Mouse (Mus musculus): Measurements from ENCODE around the gene 1700019N19Rik. TPM values are rescaled to one million over a fixed set of nuclear protein-coding genes. Genes with fewer than 3 reads are reported as not detected.

Gene 1700019N19Rik
- polyA plus RNA-seq, 1 experiment from 2014 or later = not detected

DNA sequence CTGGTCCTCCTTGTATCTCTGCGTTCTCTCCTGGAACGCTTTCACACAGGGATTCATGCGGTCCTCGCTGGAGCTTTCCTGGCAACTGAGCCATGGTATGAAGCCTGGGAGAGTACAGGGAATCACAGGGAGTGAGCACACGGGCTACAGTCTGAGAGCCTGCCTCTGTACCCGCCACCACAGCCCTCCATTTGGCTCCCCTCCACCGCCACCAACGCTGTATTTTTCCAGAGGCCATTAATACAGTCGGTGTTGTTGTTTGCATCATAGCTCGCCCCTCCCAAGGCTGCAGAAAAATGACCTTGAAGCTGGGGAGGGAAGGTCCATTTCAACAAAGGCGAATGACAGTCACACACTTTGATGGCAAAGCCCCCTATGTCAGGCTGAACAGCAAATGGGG is 5.1 kb downstream of the 1700019N19Rik start:
- no peaks in the 10 kb centered on the region for H3K36me3 ChIP-seq (replicated peaks)
- H3K4me3 ChIP-seq = no peak overlapping the region
- H3K9me3 ChIP-seq = no peaks in the 10 kb centered on the region
- DNase-seq (ENCODE audit: extremely low spot score, low spot score) = no peak
- no peaks in the 10 kb centered on the region; the same call in 1 of the 2 replicates for H3K27me3 ChIP-seq (ENCODE audit: poor library complexity, severe bottlenecking)
- WGBS = 85% methylated on average over 11 of the region's 11 CpGs
- H3K4me1 ChIP-seq = peaks cover 2% of the 10 kb centered on the region
- no peak overlapping the region for H3K27ac ChIP-seq

DNA sequence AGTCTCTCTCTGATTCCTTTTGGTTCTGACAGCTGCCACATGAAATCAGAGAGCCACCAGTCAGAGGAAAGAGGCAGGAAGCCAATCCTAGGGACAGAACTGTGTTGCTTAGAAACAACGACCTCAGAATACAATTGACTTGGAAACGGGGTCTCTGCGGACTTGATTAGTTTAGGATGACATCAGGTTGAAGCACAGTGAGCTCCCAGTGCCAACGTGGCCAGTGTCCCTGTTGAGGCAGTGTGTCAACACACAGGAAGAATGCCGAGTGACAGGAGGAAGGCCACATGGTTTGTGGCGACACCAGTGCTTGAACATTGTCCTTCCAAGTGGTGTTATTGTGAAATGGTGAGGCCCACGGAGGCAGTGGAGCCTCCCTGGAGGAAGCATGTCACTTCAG is 10.3 kb downstream of the 1700019N19Rik start:
- DNase-seq (ENCODE audit: extremely low spot score, low spot score) = no peak
- H3K27ac ChIP-seq = no peak overlapping the region
- WGBS = 57% methylated on average over 7 of the region's 7 CpGs

DNA sequence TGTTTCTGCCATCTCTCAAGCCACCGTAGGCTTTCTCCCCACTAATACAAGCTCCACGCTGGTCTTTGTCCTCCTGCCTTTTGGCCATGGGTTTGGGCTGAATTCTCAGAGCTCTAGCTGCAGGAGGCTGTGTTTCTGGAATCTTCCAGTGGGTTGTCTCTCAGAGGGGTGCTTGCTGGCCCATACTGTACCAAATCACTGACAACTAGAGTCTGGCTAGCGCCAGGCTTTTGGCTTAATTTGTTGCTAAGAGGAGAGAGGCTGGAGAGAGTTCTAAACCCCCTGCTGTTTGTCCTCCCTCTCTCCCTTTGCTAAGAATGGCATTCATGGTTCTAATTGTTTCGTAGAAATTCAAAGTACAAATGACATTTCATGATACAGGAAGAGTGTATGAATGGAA is 12.7 kb downstream of the 1700019N19Rik start:
- Histone ChIP-seq H3K27me3 (ENCODE audit: poor library complexity, severe bottlenecking) (no peaks in the 10 kb centered on the region), H3K27ac (0 out of 2 replicates have a peak overlapping the region, but pooled peaks have one; percentile 48), H3K4me3 (no peak overlapping the region), H3K9me3 (no peaks in the 10 kb centered on the region), H3K4me1 (peaks cover 27% of the 10 kb centered on the region), H3K36me3 (replicated peaks) (no peaks in the 10 kb centered on the region)
- 43% methylated on average over 4 of the region's 4 CpGs for WGBS
- DNase-seq (ENCODE audit: extremely low spot score, low spot score) = no peak

More for the DNA sequence above, 10.3 kb downstream of the 1700019N19Rik start:
- Histone ChIP-seq H3K4me1 (peaks cover 27% of the 10 kb centered on the region), H3K27me3 (ENCODE audit: poor library complexity, severe bottlenecking) (no peaks in the 10 kb centered on the region; the same call in 1 of the 2 replicates), H3K4me3 (no peak overlapping the region), H3K36me3 (replicated peaks) (no peaks in the 10 kb centered on the region), H3K9me3 (no peaks in the 10 kb centered on the region)

DNA sequence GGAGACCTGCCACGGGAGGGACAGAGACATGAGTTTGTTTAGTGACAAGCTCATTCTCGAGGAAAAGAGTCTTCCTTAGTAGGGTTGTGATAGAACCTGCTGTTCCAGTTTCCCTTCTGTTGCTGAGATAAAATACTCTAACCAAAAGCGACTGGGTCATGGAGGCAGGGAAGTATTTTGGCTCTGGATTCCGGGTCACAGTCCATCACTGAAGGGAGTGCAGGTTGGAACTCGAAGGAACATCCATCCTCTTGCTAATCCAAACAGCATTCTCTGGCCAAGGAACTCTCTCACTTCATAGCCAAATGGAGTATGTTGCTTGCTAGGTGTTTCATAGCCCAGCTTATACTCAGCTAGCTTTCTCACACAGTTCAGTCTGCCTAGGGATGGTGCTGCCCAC is 17.8 kb downstream of the 1700019N19Rik start:
- no peaks in the 10 kb centered on the region for H3K36me3 ChIP-seq (replicated peaks)
- no peak overlapping the region for H3K27ac ChIP-seq
- 80% methylated on average over 5 of the region's 5 CpGs for WGBS

GRCm38 (mm10) chr19:58767329-58767728 is 26.9 kb downstream of the 1700019N19Rik start:
- H3K27me3 ChIP-seq (ENCODE audit: poor library complexity, severe bottlenecking) = peaks cover 57% of the 10 kb centered on the region
- no peaks in the 10 kb centered on the region for H3K9me3 ChIP-seq
- WGBS = 23% methylated on average over 6 of the region's 6 CpGs
- H3K4me1 ChIP-seq = peaks cover 36% of the 10 kb centered on the region
- H3K4me3 ChIP-seq = no peak overlapping the region
- 0 out of 2 replicates have a peak overlapping the region, but pooled peaks have one; percentile 51 for H3K27ac ChIP-seq
- peak; percentile 44 for DNase-seq (ENCODE audit: extremely low spot score, low spot score)
- no peaks in the 10 kb centered on the region for H3K36me3 ChIP-seq (replicated peaks)

More for the DNA sequence above, 17.8 kb downstream of the 1700019N19Rik start:
- no peaks in the 10 kb centered on the region for H3K9me3 ChIP-seq
- no peaks in the 10 kb centered on the region for H3K27me3 ChIP-seq (ENCODE audit: poor library complexity, severe bottlenecking)
- H3K4me1 ChIP-seq = peaks cover 4% of the 10 kb centered on the region
- no peak for DNase-seq (ENCODE audit: extremely low spot score, low spot score)
- H3K4me3 ChIP-seq = no peak overlapping the region

DNA sequence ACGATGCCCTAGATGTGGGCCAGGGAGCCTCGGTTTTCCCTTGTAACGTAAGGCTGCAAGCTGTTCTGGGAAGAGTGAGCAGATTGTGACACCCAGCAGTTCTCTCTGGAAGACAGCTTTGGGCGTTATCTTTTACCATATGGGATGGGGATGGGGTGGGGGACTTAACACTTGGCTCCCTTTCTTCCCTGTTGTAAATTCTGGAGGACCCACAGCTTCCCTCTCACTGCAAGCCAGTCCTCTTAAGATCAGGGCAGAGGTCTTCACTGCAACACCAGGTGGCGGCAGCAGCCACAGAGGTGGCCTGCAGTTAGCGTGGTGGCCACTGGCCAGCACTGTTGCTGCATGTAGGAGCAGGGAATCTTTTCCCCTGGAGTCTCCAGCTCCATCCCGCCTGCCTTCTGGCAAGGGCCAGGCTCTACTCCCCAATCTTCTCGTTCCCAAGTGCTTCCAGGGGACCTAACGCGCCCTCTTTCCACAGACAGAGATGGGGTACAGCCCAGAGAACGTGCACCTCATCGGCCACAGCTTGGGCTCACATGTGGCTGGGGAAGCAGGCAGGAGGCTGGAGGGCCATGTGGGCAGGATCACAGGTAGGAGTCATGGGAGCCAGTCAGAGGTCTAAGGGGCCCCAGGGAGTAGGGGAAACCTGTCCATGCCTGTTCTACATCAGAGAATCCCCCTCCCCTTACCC is 31.3 kb downstream of the 1700019N19Rik start:
- Histone ChIP-seq H3K9me3 (0 out of 2 replicates have a peak, but pooled peaks cover 2% of the 10 kb centered on the region), H3K4me3 (no peak overlapping the region), H3K27me3 (ENCODE audit: poor library complexity, severe bottlenecking) (peaks cover 49% of the 10 kb centered on the region), H3K36me3 (replicated peaks) (no peaks in the 10 kb centered on the region), H3K4me1 (peaks cover 36% of the 10 kb centered on the region), H3K27ac (peak overlapping the region; percentile 44; the same call in 1 of the 2 replicates)
- WGBS = 13% methylated on average over 12 of the region's 12 CpGs
- peak; percentile 75 for DNase-seq (ENCODE audit: extremely low spot score, low spot score)

- Histone ChIP-seq H3K27me3 (ENCODE audit: poor library complexity, severe bottlenecking) (peaks cover 46% of the 10 kb centered on the region), H3K9me3 (0 out of 2 replicates have a peak, but pooled peaks cover 2% of the 10 kb centered on the region), H3K4me1 (peaks cover 29% of the 10 kb centered on the region), H3K27ac (no peak overlapping the region), H3K36me3 (replicated peaks) (no peaks in the 10 kb centered on the region), H3K4me3 (no peak overlapping the region)
- no peak for DNase-seq (ENCODE audit: extremely low spot score, low spot score)
- WGBS = 21% methylated on average over 6 of the region's 6 CpGs
Observed at GRCm38 (mm10) chr19:58762316-58762715, 31.9 kb downstream of the 1700019N19Rik start.

- no peak within 1 kb of the TSS for H3K4me3 ChIP-seq
- peaks cover 6% of the 10 kb centered on the region; the same call in 1 of the 2 replicates for H3K9me3 ChIP-seq
- H3K27ac ChIP-seq = no peak within 1 kb of the TSS
- no peak for DNase-seq (ENCODE audit: extremely low spot score, low spot score)
- peaks cover 20% of the 10 kb centered on the region for H3K27me3 ChIP-seq (ENCODE audit: poor library complexity, severe bottlenecking)
- H3K4me1 ChIP-seq = peaks cover 17% of the 10 kb centered on the region
- no peaks in the 10 kb centered on the region for H3K36me3 ChIP-seq (replicated peaks)
- 75% methylated on average over 9 of the region's 9 CpGs for WGBS
Observed at GRCm38 (mm10) chr19:58759423-58759822, 34.8 kb downstream of the 1700019N19Rik start, which contains the start of gene Pnliprp2. Gene Pnliprp2, plus strand, starts transcription at chr19:58759719.

DNA sequence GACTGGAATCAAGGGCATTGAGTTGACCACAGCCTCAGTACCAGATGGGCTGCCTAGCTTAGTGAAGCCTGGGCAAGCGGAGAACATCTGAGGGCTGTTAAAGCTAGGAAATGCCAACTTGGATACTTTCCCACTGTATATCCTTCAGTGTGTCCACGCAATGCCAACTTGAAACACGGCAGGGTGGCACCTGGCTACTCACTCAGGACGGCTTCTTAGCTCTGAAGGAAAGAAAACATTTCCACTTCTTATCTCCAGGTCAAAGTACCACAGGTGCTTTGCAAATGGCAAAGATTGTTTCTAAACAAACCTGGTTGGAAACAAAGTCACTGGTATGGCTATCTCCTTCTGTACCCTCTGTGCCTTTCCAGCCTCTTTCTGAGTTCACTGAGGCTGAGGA is 35.4 kb downstream of the 1700019N19Rik start:
- H3K36me3 ChIP-seq (replicated peaks) = no peaks in the 10 kb centered on the region
- no peak overlapping the region for H3K27ac ChIP-seq
- peaks cover 14% of the 10 kb centered on the region for H3K27me3 ChIP-seq (ENCODE audit: poor library complexity, severe bottlenecking)
- 91% methylated on average over 4 of the region's 4 CpGs for WGBS
- no peak for DNase-seq (ENCODE audit: extremely low spot score, low spot score)
- H3K4me1 ChIP-seq = peaks cover 16% of the 10 kb centered on the region
- H3K4me3 ChIP-seq = no peak overlapping the region
- peaks cover 10% of the 10 kb centered on the region; the same call in 1 of the 2 replicates for H3K9me3 ChIP-seq

DNA sequence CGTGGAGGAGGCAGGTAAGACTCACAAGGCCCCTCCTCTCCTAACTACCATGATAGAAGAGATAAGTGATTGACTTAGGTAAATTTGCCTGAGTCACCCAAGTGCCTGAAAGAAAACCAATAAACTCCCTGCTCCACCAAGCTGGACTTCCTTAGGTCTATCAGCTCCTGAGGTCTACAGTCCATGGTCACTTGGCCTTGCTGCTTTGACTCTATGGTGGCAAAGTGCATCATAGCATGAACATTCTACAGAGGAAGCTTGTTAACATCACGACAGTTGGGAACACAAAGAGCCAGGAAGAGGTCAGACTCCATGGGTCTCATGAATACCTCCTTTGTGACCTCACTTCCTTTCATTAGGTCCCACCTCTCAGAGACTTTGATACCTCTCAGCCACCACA is 42.8 kb downstream of the 1700019N19Rik start:
- 76% methylated on average over 2 of the region's 2 CpGs for whole genome bisulfite sequencing
- no peaks in the 10 kb centered on the region for H3K36me3 ChIP-seq (replicated peaks)
- peaks cover 8% of the 10 kb centered on the region; the same call in 1 of the 2 replicates for H3K9me3 ChIP-seq

DNA sequence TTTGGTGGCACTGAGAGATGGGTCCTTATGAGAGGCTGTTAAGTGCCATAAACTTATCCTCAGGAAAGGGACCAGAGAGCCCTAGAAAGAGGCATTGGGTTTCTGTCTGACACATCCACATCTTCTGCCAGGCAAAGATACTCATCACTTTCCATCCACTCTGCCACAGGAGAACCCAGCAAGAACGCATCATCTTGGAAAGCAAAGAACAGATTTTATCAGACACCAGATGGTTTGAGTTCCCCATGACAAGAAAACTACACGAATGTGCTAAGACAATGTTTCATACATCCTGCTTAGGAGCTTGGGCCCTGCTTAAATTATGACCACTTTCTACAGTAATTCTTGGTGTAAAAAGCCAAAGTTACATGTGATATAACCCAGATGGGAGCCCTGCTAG is 43.4 kb downstream of the 1700019N19Rik start:
- Histone ChIP-seq H3K27me3 (ENCODE audit: poor library complexity, severe bottlenecking) (no peaks in the 10 kb centered on the region), H3K9me3 (peaks cover 8% of the 10 kb centered on the region; the same call in 1 of the 2 replicates), H3K4me1 (no peaks in the 10 kb centered on the region), H3K4me3 (no peak overlapping the region), H3K27ac (no peak overlapping the region), H3K36me3 (replicated peaks) (no peaks in the 10 kb centered on the region)
- DNase-seq (ENCODE audit: extremely low spot score, low spot score) = no peak
- WGBS = 87% methylated on average over 2 of the region's 2 CpGs

More for the DNA sequence above, 42.8 kb downstream of the 1700019N19Rik start:
- no peak for DNase-seq (ENCODE audit: extremely low spot score, low spot score)
- Histone ChIP-seq H3K4me3 (no peak overlapping the region), H3K27ac (no peak overlapping the region), H3K4me1 (no peaks in the 10 kb centered on the region), H3K27me3 (ENCODE audit: poor library complexity, severe bottlenecking) (no peaks in the 10 kb centered on the region)

DNA sequence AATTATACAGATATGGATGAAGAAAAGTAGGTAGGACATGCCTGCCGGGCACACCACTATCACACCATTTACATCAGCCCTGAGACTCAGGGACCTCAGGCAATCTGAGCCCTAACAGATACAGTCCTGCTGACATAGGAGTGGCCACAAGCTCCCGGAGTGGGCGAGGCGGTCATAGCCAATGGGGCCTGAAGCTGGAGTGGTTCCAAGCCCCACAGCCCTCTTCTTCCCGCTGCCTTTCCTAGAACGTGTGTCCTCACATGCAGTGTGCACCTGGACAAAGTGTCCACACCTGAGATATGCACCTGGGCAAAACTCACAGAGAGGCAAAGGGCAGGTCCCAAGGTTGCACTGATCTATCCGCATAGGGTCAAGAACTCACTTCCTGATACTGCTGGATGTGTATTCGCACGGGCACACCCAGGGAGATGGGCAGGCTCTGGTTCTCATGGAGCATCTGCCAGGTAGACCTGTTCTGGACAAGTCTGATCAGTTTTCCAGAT is 46.7 kb downstream of the 1700019N19Rik start:
- Histone ChIP-seq H3K9me3 (no peaks in the 10 kb centered on the region), H3K4me3 (no peak overlapping the region), H3K27me3 (ENCODE audit: poor library complexity, severe bottlenecking) (no peaks in the 10 kb centered on the region), H3K36me3 (replicated peaks) (no peaks in the 10 kb centered on the region), H3K4me1 (no peaks in the 10 kb centered on the region), H3K27ac (no peak overlapping the region)
- DNase-seq (ENCODE audit: extremely low spot score, low spot score) = no peak
- WGBS = 91% methylated on average over 9 of the region's 9 CpGs

- no peak overlapping the region for H3K27ac ChIP-seq
- no peaks in the 10 kb centered on the region for H3K9me3 ChIP-seq
- DNase-seq (ENCODE audit: extremely low spot score, low spot score) = no peak
- WGBS = 79% methylated on average over 4 of the region's 4 CpGs
- no peaks in the 10 kb centered on the region for H3K36me3 ChIP-seq (replicated peaks)
- H3K4me1 ChIP-seq = peaks cover 6% of the 10 kb centered on the region; the same call in 1 of the 2 replicates
- no peaks in the 10 kb centered on the region for H3K27me3 ChIP-seq (ENCODE audit: poor library complexity, severe bottlenecking)
- H3K4me3 ChIP-seq = no peak overlapping the region
Observed at GRCm38 (mm10) chr19:58743736-58744135, 50.5 kb downstream of the 1700019N19Rik start.

All from forebrain, embryonic 10.5 days (tissue).